Mouse (Mus musculus): ENCODE results near the gene Gbp3.

Gene Gbp3

GRCm38 (mm10) chr3:142590431-142591067 lies 30.7 kb downstream of the Gbp3 start:
- no peak for DNase-seq

- DNase-seq, result no peak
Measured at GRCm38 (mm10) chr3:142594547-142594946, 34.7 kb downstream of the Gbp3 start, which contains the start of gene Gbp2b. Gbp2b (plus strand) TSS chr3:142594847.

DNA sequence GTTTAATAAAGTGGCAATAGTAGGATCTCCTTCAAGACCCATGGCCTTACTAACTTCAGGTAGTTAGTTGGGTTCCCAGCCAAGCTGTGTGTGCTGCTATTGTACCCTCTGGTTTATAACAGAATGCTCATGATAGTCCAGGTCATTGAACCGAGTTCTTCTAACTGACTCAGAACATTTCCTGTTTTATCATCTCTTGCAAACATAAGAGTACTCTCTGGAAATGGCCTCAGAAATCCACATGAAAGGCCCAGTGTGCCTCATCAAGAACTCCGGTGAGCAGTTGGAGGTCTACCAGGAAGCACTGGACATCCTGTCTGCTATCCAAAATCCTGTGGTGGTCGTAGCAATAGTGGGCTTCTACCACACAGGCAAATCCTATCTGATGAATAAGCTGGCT lies 38.1 kb downstream of the Gbp3 start:
- DNase-seq, result no peak

- no peak for DNase-seq
Measured at GRCm38 (mm10) chr3:142601675-142602074, 41.8 kb downstream of the Gbp3 start.

DNA sequence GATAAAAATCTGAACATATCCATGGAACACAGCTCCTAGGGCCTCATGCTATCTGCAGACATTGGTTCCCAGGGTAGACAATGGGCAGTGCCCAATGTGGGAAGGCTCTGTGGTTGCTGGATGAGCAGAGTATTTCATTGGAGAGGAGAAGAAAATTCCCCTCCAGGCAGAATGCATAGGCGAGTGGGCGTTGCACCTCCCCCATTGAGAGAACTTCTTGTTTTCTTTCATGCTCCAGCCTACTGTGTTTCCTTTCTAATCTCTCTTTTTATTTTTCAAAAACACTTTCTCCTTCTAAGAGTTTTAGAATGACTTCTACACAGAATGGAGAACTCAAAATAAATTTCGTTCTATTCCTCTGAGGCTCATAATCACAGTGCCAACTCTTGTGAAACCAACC lies 58.8 kb downstream of the Gbp3 start:
- DNase-seq, result peak; percentile 9

- DNase-seq, result peak; percentile 16
Measured at GRCm38 (mm10) chr3:142619606-142620005, 59.8 kb downstream of the Gbp3 start.

- peak; percentile 59 for DNase-seq
Measured at GRCm38 (mm10) chr3:142620111-142620955, 60.5 kb downstream of the Gbp3 start, which contains the start of gene Gbp2. Gbp2 (plus strand) TSS chr3:142620602.

- DNase-seq, result peak; percentile 23
Measured at GRCm38 (mm10) chr3:142620956-142621562, 61.2 kb downstream of the Gbp3 start.

Measured in thymus, postnatal 25 days (tissue).